Mouse (Mus musculus) c-Kit-negative CD71-positive TER-119-positive erythroid progenitor cells, embryonic 14.5 days (primary cell): ENCODE data around the gene Gm5767.

Experiments used
- DNase-seq: peaks from one replicate; pipeline ENCODE4 v3.0.0-alpha.2; 2013; ENCODE audit warnings: low read depth, low spot score

Gene Gm5767

DNA sequence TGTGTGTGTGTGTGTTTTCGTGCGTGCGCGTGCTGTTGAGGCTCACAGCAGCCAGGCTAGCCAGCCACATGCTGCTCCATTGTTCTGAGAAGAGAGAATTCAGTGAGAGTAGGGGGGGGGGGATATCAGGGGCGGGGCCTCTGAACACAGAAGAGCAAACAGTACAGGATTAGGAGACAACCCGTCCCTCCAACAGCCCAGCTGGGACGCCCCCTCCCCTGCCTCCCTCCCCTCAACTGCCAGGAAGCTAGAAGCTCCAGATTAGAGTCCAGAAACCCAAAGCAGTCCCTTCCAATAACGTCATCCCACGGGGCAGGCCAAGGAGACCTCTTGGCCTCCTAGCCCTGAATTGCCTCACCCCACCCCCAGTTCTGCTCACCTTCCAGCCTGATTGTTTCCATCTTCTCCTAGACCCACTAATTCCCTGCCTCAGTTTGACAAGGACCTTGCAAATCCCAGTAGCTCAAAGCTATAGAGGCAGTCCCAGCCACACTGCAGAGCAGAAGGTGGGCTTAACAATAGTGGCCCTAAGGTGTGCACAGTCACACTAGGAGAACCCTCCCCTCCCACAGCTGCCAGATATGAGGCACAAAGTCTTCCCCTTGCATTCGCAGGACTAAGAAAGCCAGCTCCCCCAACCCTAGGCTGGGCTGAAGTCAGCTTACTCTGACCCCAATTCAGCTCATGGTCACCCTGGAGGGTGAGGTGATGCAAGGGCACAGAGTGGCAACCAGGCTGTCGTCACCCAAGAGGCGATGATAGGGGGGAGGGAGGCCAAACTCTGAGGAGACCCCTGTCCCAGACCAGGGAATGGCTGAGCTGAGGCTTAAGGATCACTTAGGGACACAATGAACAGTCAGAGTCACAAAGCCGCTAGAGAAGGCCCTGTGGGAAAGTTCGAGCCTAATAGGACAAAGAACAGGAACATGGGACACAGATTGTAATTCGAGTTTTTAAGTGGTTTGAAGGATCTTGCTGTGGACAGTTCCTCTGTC lies 10.2 kb upstream of the Gm5767 start:
- no peak for DNase-seq

DNA sequence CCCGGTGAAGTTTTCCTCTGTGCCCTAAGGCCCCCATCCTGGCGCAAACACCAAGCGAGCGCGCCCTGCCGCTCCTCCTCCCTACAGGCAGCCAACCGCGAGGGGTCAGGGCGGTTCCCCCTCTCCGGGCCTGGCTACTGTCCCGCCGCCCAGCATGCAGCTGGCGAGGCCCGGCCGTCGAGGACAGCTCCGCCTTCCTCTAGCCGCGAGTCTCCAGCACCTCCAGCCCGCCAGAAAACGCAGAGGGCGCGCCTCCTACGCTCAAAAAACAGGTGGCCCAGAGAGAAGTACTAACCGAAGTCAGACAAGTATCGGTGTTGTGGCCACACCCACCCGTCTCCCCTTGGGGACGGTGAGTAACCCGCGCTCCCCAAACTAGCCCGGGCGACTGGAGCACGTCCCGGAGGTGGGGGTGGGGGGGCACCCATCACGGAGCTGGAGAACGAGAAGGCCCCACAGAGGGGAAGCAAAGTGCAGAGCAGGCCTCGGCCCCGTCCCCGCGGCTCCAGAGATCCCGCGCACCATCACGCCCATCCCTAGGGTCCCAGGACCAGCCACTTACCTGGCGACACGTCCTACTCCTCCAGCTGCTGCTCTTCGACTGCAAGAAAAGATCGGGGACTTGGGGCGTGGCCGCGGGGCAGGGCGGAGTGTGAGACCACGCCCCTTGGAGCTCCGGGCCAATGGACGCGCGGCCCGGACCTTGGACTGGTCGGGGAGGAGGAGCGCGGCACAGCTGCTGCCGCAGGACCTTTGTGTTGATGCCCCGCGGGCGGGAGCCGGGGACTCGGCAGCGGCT lies 8.8 kb upstream of the Gm5767 start, which contains the start of gene Carhsp1:
Carhsp1 (minus strand) TSS at position 605 of the 799 bp plus-strand sequence.
- peak; percentile 93 for DNase-seq

DNA sequence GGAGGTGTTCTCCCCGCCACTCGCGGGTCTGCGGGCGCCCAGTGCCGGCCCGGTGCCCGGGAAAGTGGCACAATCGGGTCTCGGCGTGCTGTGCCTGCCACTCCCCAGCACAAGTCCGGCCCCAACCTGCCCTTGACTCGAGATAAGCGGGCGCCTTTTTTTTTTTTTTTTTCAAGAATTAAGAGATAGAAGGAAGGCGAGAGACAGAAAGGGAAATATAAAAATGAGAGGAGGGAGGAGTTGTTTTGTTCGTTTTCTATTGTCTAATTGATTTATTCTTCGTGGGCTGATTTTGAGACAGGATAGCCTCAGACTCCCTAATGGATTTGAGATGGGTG lies 8.3 kb upstream of the Gm5767 start:
- no peak for DNase-seq

DNA sequence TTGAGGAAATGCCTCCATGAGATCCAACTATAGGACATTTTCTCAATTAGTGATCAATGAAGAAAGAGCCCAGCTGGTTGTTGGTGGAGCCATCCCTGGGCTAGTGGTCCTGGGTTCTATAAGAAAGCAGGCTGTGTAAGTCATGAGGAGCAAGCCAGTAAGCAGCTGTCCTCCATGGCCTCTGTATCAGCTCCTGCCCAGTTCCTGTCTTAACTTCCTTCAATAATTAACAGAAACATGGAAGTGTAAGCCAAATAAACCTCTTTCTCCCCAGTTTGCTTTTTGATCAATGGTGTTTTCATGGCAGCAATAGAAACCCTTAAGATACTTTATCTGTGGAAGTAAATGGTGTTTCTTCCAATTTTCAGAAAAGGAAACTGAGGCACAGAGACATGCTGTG lies 7.8 kb upstream of the Gm5767 start:
- no peak for DNase-seq

DNA sequence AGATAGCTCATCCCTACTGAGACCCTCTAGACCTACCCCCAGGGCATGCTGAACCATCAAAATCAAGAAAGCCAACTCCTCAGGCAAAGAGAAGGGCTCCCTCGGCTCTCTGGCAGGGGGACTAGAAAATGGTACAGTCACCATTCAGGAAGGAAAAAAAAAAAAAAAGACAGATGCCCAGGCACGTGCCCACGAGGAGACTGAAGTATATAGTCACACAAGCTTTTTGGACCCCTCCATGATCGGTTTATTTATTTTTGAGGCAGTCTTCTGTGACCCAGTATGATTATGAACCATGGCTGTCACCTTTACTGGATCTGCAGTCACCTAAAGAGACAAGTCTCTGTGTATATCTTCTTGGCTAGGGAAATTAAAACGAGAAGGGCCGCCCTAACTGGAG lies 7.2 kb upstream of the Gm5767 start:
- DNase-seq = no peak

DNA sequence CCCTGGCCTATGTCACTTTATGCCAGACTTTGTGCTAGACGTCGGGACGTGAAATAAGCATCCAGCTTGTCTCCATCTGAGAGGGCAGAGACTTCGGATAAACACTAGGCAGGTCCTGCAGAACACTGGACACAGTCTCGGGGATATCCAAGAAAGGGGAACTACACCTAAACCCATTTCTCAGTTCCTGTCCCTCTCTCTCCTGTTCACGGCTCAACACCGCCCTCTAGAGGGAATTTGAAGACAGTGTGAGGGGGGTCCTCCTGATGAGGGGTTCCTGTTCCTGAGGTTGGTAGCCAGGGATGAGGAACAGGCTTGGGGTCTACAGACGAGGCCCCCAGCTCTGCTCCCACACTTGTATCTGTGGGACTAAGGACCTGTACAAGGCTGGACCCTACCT lies 6.4 kb upstream of the Gm5767 start:
- peak; percentile 71 for DNase-seq

DNA sequence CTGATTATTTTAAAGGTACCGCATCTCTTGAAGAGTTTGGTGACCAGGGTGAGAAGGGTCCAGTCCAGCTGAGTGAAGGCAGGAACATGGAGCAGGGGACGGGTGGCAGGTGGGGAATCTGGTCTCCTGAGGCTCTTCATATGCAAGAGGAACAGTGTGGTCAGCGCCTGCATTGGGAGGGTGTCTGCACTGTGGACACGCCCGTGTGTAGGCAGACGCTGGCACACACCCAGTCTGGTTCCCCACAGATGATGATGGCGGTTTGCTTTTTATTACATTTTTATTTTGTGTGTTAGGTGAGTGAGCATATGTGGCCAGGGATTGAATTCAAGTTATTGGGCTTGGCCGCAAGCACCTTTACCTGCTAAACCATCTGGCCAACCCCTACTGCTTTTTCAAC lies 5.0 kb upstream of the Gm5767 start:
- DNase-seq = peak; percentile 59

DNA sequence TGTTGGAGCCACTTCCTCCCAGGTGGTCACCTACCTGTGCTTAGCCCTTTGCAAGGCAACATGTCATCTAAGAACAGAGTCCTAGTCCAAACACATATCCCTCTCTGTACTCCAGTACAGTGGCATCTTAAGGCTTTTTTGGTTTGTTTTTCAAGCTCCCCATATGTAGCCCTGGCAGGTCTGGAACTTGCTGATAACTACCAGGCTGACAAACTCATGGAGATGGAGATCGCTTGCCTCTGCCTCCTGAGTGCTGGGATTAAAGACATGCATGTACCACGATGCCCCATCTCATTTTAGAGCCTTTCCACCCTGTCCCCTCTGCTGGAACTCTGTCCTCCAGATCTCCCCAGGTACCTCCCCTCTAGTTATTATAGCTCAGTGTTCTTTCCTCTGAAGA lies 4.3 kb upstream of the Gm5767 start:
- peak; percentile 66 for DNase-seq

DNA sequence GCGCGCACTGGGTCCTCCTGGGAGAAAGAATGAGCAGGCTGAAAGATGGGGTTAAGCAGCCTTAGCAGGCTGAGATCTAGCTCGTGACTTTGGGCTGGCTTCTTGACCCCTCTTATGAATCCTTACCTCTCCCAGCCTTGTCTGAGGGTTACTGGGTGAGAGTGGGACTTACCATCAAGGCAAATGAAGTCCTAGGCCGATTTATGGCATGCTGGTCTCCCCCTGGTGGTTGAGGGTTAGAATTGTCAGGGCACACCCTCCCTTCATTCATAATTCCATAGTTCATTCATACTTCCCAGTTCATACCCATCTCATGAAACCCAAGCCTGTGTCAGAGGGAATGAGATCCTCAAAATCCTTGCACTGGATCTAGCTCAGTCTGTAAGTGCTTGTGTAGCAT lies 3.8 kb upstream of the Gm5767 start:
- peak; percentile 77 for DNase-seq

DNA sequence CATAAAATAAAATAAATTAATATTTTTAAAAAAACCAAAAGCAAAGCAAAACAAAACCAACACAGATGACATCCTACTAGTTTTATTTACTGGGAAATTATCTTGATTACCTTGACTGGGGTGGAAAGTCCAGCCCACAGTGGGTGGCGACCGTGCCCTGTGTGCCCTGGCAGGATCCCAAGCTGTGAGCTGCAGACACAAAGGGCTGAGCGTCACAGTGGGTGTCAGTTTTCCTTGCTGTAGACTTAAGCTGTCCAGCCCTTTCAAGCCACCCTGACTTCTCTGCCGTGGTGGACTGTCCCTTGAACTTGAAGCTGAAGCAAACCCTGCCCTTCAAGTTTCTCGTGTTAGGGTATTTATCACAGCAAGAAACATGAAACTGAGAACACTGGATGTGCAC lies 2.5 kb upstream of the Gm5767 start:
- no peak for DNase-seq

DNA sequence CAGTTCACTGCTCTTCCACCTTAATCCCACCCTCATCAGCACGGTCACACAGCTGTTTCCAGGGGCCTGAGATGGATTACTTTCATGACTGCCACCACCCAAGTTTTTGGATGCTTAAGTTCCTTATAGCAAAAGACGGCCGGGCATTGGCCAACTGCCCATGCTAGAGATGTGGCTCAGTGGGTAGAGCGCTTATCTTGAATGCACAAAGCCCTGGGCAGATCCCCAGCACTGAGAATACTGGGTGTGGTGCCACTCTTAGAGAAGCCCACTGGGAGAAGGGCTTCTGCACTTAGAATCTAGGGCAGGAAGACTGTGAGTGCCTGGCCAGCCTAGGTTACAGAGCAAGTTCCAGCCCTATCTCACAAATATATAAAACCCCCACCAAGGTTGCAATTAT lies 1.9 kb upstream of the Gm5767 start:
- no peak for DNase-seq

DNA sequence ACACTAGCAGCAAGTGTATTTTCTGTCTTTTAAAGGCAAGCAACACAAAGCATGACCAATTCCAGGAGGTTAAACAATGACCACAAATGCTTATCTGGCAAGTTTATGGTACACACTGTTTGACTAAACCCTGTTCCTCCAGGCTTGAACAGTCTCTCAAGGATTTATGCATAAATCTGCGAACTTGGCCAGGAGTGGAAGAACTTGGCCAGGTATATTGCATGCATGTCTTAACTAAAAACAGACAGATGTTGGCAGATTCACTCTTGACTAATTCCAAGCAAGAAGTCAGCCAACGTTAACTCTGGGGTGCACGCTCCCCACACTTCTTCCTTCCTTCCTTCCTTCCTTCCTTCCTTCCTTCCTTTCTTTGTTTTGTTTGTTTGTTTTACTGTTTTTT lies 790 bp upstream of the Gm5767 start:
- DNase-seq = no peak

DNA sequence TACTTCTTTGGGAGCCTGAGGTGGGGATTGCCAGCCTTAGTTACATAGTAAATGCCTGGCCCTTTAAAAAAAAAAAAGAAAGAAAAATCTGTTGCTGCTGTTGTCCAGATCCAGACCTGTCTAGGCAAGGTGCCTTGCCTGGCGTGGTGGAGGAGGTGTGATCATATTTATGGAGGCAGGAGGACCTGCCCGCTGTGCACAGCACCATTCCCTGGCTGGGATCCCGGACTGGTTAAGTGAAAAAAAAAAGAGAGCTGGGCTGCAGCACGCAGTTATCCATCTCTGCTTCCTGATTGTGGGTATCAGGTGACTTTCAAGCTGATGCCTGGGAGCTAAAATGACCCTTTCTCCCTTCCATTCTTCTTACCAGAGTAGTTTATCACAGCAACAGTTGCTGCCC lies 4.5 kb downstream of the Gm5767 start:
- DNase-seq = no peak

DNA sequence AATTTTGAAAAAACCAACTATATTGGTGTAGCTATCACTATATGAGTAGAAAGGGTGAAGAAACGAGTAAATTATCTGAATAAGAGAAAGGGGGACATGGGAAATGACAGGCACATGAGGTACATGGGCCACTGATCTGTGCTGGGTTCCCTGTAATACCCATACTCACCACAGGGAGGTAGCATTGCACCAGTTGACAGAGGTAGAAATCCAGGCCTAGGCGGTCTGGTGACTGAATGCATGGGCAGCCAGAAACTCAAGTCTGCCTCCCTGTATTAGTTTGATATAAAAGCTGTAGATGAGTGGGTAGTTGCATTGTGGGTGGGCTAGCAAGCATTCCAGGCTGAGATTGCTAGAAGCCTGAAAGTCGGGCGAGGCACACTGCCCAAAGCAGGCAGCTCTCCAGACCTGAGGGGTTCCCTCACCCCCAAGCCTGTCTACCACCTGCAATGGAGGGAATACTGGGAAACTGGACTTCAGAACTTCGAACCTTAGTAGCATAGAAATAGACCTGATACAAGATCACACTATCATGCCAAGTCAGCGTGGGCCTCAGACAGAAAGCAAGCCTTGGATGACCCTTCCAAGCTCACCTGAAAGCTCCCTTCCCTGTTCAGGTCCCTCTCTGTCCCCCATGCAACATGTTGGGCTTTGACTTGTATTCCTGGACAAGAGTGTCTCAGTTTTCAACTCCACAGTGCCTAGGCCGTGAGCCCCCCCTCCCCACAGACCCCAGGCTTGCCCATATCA lies 5.7 kb downstream of the Gm5767 start:
- DNase-seq = peak; percentile 94

DNA sequence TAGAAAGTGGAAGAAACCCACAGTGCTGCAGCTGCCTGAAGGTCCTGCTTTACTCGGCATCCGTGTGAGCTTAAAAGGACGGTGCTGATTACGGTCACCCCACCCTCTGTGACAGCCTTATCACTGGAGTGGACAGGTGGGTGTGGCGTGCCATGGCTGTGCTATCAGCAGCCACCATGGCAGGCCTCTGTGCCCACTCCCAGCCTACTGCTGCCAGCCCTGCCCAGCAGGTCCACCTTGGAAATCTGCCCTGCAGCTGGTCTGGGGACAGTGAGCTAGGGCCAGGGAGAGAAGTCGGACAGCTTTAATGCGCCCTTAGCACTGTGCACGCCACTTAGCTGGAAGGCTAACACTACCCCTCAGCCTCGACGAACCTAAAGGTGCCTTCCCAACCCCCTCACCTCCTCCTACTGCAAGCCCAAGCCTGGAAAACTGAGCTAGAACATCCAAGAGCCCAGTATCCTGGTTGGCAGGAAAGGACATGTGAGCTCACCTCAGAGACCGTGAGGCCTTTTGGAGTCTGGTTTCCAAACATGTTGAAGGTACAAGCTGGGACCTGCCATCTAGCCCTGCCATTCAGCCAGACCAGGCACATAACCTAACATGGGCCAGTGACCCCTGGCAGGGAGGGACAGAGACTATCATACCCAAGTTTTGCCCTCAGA lies 6.4 kb downstream of the Gm5767 start:
- DNase-seq = peak; percentile 86

DNA sequence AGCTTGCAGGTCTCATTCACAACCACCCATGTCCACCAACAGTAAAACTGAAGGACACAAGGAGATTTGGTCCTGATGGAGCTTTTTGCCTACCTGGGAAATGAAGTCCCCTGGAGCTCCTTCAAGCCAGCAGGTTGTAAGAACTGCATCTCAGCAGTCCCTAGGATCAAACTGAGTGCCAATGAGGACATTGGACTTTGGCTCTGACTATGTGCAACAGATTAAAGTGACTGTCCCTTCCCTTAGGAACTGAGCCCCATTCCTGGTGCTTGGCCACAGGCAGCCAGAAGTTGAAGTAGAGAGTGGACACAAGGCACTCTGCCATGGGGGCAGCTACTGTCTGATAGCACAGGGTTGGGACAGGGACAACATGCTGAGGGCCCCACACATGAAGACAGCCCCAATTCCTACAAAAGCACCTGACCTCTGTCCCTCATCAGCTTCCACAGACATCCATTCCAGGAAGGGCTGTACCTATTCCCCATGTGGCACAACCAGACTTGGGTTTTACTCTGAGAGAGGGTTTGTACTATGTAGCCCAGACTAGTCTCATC lies 7.1 kb downstream of the Gm5767 start:
- DNase-seq = no peak

DNA sequence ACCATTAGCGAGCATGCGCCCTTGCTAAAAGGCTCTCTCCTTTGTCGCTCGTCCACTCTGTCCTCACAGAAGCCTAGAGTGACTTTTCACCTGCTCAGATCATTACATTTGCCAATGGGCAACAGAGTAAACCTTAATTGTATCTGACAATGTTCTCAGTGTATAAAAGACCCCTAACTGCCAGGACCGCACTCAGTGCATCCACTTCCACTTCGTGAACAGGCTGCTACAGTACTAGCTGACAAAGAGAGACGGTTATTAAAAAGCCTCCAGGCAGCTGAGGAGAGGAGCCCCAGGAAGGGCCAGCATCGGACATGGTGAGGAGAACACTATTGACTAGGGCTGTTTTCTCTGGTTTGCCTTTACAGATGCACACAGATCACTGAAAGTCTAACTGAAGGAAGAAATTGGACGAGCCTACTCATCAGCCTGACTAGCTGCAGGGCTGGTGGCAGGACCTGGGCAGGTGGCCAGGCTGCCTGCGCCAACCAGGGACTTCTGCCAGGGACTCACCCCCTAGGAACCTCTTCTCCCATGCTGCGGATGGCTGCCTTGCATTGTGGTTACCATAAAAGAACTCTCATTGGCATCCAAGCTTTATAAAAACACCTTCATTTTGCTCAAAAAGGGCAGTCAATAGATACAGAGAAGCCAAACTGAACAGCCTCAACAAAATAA lies 9.5 kb downstream of the Gm5767 start:
- no peak for DNase-seq

DNA sequence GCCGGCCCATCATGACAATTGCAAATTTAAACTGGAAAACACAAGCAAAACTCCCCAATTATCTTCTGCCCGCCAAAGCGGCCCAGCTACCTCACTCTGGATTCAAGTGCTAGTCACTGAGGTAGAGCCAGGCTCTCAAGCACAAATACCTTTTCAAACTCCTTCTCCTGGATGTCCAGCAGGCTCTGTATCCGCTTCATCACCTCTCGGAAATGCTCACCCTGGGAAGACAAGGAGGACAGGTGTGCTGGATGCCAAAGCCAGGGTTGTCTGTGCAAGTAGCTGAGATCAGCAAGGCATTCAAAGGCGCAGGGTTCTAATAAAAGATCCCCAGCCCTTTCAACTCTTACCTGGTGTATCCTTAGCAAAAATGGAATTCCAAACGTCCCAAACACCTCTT lies 10.6 kb downstream of the Gm5767 start:
- DNase-seq = no peak

DNA sequence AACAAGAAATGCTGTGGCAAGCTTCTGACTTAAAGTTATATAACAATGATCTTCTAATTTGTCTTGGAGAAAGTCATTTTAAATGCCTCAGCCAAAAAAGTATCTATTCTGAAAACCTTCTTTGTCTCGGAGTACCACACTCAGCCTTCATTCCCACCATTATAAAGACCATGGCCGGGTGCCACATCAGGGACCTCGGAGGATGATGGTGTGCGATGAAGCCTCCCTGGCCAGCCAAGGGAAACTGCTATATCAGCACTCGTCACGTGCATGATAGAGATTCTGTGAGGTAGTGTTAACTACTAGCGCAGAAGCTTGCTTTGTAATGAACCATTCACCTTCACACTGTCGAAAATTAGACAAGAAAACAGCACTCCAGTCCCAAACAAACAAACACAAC lies 19.0 kb downstream of the Gm5767 start:
- no peak for DNase-seq

DNA sequence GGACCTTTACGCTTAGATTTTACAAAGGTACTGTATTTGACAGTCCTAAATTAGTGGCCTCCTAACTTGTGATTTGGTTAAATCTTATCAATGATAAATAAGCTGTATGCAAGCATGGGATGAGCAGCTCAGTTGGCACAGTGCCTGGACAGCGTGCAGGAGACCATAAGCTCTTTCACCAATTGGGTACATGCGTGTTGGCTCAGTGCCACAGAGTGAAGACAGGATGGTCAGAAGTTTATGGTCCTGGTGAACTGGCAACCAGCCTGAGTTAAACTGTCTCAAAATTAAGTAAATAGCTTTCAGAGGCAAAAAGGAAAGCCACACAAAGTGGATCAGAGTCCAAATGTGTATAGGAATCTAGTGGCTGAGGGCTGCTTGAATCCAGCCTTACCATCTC lies 20.0 kb downstream of the Gm5767 start:
- DNase-seq = no peak

DNA sequence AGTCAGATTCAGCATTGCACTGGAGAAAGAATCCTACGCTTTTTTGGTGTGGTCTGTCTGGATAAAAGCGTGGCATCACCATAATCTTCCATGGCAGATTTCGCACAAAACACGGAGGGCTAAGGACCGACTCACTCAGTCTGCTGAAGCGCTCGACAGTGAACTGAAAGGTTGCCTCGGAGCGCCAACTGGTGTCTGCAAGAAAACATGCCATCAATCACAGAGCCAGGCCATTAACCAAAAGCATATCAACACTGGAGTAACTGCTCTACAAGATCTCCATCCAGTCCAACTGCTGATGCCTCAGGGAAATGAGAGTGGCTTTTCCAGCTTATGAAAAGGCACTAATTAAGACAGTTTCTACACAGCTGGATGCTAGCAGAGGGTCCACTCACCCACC lies 31.4 kb downstream of the Gm5767 start:
- DNase-seq = no peak
